Mouse (Mus musculus): ENCODE data around the gene Gpatch2.

Gpatch2 gene

GRCm38 (mm10) chr1:187311122-187311521, 95.8 kb downstream of the Gpatch2 start:
- no peak for DNase-seq

- no peak for DNase-seq
Observed at GRCm38 (mm10) chr1:187313323-187313722, 98.0 kb downstream of the Gpatch2 start.

- no peak for DNase-seq
Observed at GRCm38 (mm10) chr1:187313763-187314162, 98.5 kb downstream of the Gpatch2 start.

- no peak for DNase-seq
Observed at GRCm38 (mm10) chr1:187314516-187314915, 99.2 kb downstream of the Gpatch2 start.

- DNase-seq: no peak
Observed at GRCm38 (mm10) chr1:187315821-187316220, 100.5 kb downstream of the Gpatch2 start.

- DNase-seq: no peak
Observed at GRCm38 (mm10) chr1:187316555-187316954, 101.2 kb downstream of the Gpatch2 start.

- DNase-seq: no peak
Observed at GRCm38 (mm10) chr1:187321814-187322213, 106.5 kb downstream of the Gpatch2 start.

GRCm38 (mm10) chr1:187322505-187323208, 107.3 kb downstream of the Gpatch2 start:
- DNase-seq: no peak

GRCm38 (mm10) chr1:187323209-187323589, 107.9 kb downstream of the Gpatch2 start:
- no peak for DNase-seq

- no peak for DNase-seq
Observed at GRCm38 (mm10) chr1:187342551-187342950, 127.2 kb downstream of the Gpatch2 start.

GRCm38 (mm10) chr1:187345156-187345555, 129.8 kb downstream of the Gpatch2 start:
- DNase-seq: no peak

GRCm38 (mm10) chr1:187346923-187347322, 131.6 kb downstream of the Gpatch2 start:
- no peak for DNase-seq

GRCm38 (mm10) chr1:187347606-187348005, 132.3 kb downstream of the Gpatch2 start:
- no peak for DNase-seq

- DNase-seq: no peak
Observed at GRCm38 (mm10) chr1:187348053-187348820, 132.9 kb downstream of the Gpatch2 start.

- DNase-seq: no peak
Observed at GRCm38 (mm10) chr1:187348859-187349258, 133.6 kb downstream of the Gpatch2 start.

- DNase-seq: no peak
Observed at GRCm38 (mm10) chr1:187356169-187356568, 140.9 kb downstream of the Gpatch2 start.

GRCm38 (mm10) chr1:187356904-187357303, 141.6 kb downstream of the Gpatch2 start:
- DNase-seq: no peak

- no peak for DNase-seq
Observed at GRCm38 (mm10) chr1:187360240-187360639, 144.9 kb downstream of the Gpatch2 start.

GRCm38 (mm10) chr1:187362536-187362935, 147.2 kb downstream of the Gpatch2 start:
- DNase-seq: no peak

- DNase-seq: no peak
Observed at GRCm38 (mm10) chr1:187365424-187365823, 150.1 kb downstream of the Gpatch2 start.

GRCm38 (mm10) chr1:187366806-187367205, 151.5 kb downstream of the Gpatch2 start:
- DNase-seq: no peak

GRCm38 (mm10) chr1:187369049-187369448, 153.7 kb downstream of the Gpatch2 start:
- DNase-seq: no peak

- DNase-seq: no peak
Observed at GRCm38 (mm10) chr1:187373506-187373905, 158.2 kb downstream of the Gpatch2 start.

- DNase-seq: no peak
Observed at GRCm38 (mm10) chr1:187374418-187374817, 159.1 kb downstream of the Gpatch2 start.
